Mouse (Mus musculus) small intestine, adult 2 months (tissue): Measurements from ENCODE around the gene Itga8. TPM values are rescaled to one million over a fixed set of nuclear protein-coding genes. Genes with fewer than 3 reads are reported as not detected.

Source experiments
- H3K27ac ChIP-seq: fragments of 200-500 bp; 2 replicates; pipeline ENCODE4 v1.5.1; 2012; ENCODE audit warnings: low read depth, low read length, control low read depth, inconsistent platforms; ENCODE audit not compliant: insufficient read depth
- H3K27me3 ChIP-seq: fragments of 200-500 bp; 2 replicates; pipeline ENCODE4 v1.6.1; 2012; ENCODE audit warnings: mild to moderate bottlenecking, moderate library complexity, low read length, inconsistent platforms; ENCODE audit not compliant: control insufficient read depth, insufficient read depth
- H3K36me3 ChIP-seq: fragments of 200-500 bp; 2 replicates; pipeline ENCODE4 v1.6.1; 2012; ENCODE audit warnings: mild to moderate bottlenecking, low read length, control low read depth, inconsistent platforms; ENCODE audit not compliant: control insufficient read depth, insufficient read depth
- H3K4me1 ChIP-seq: fragments of 200-500 bp; 2 replicates; pipeline ENCODE4 v1.6.1; 2012; ENCODE audit warnings: low read length, inconsistent platforms, mixed read lengths; ENCODE audit not compliant: control insufficient read depth, insufficient read depth, insufficient read length
- H3K4me3 ChIP-seq: fragments of 200-500 bp; 2 replicates; pipeline ENCODE4 v1.5.1; 2012; ENCODE audit warnings: low read depth, mild to moderate bottlenecking, control low read depth, inconsistent platforms, low read length, moderate library complexity
- CTCF ChIP-seq: fragments of 200-500 bp; IDR thresholded peaks from 2 replicates; pipeline ENCODE4 v1.5.1; 2012; ENCODE audit warnings: low read depth, mild to moderate bottlenecking, control low read depth, inconsistent platforms, low read length, moderate library complexity, mixed read lengths; ENCODE audit not compliant: insufficient replicate concordance, insufficient read length; ENCODE audit errors: extremely low read depth
- POLR2A ChIP-seq: fragments of 200-500 bp; IDR thresholded peaks from 2 replicates; pipeline ENCODE4 v1.6.1; 2012; ENCODE audit warnings: low read depth, mild to moderate bottlenecking, control low read depth, inconsistent platforms, low read length, moderate library complexity
- WGBS: fragments of 180-500 bp; shearing (Covaris S2); methylation state at CpG from one replicate; pipeline ENCODE4 v1.1.7; 2018; 5-methylcytosine and 5-hydroxymethylcytosine counted together
- polyA plus RNA-seq: library from polyadenylated mRNA; depleted of rRNA; stranded (reverse); fragments of >200 nt; gene quantifications from 2 replicates; pipeline ENCODE4 v1.2.3, GENCODE M21; 2012

Itga8 gene
- polyA plus RNA-seq, 1 experiment = 1.4 TPM

DNA sequence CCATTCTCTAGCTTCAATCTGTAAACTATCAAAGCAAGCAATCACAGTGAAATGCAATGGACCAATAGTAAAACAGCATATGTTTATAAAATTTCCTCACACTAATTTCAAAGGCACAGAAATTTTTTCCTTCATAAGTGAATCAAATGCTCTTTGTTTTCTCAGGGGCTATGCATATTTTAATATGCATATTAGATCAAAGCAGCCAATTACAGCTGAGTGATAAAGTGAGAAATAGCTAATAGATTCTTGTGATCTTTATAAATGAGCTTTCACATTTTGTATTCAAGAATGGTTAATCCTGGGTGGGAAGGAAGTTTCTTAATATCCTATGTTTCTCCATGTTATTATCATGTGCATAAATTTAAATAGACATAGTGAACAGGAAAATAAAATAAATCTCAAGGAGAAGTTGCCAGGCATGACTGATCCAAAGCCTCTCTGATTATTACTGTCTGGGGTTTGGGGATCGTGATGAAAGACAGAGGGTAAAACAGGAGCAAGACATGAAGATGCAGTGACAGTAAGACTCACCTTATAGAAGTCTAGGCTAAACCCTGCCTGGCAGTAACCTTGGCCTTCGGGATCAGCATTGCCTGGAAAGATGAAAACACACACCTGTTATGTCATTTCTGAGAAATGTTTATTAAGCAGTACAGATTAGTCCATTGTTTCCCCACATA, 44.9 kb downstream of the Itga8 start:
- Histone ChIP-seq H3K27ac (no peak overlapping the region), H3K27me3 (no peaks in the 10 kb centered on the region), H3K36me3 (no peaks in the 10 kb centered on the region), H3K4me1 (no peaks in the 10 kb centered on the region), H3K4me3 (no peak overlapping the region)
- no peak for TF ChIP-seq CTCF
- no peak for TF ChIP-seq POLR2A
- WGBS = 67% methylated on average over 2 of the region's 2 CpGs

DNA sequence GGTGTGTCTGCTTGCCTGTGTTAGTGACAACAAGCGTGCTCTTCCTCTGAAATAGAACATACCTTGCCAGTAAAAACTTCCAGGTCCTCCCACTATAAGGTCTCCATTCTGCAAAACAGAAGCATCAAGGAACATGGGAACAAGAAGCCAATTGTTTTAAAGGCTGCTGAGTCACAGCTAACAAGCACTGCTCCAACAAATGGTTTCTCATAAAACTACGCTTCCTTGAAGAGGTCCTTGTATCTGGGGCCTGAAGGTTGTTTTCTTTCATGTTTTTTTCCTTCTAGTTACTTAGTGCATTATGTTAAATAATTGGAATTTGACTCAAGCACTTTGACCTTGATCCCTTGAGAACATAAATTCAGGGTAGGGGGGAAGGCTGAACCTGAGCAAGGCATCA, 45.8 kb downstream of the Itga8 start:
- WGBS = 72% methylated on average over 2 of the region's 2 CpGs

DNA sequence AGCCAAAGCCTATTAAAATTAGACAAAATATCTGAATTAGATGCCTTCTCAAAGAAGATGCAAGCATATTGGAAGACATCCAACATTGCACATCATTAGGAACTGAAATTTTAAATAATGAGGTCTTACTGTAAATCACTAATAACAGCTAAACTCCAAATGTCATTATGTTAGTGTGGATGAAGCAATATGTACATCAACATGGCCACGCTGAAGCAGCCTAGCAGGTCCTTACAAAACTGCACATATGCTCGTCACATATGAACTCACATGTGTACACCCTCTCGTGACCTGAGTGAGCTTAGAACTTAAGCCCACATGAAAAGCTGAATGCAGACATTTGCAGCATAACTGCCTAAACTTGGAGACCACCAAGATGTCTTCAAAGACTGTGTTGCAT, 66.4 kb downstream of the Itga8 start:
- H3K4me1 ChIP-seq = no peaks in the 10 kb centered on the region
- 88% methylated on average over 3 of the region's 3 CpGs for WGBS
- H3K36me3 ChIP-seq = no peaks in the 10 kb centered on the region
- H3K27ac ChIP-seq = no peak overlapping the region
- no peak overlapping the region for H3K4me3 ChIP-seq
- no peak for TF ChIP-seq CTCF
- TF ChIP-seq POLR2A = no peak
- H3K27me3 ChIP-seq = no peaks in the 10 kb centered on the region

More for the DNA sequence above, 45.8 kb downstream of the Itga8 start:
- Histone ChIP-seq H3K27me3 (no peaks in the 10 kb centered on the region), H3K4me1 (no peaks in the 10 kb centered on the region), H3K27ac (no peak overlapping the region), H3K36me3 (no peaks in the 10 kb centered on the region), H3K4me3 (no peak overlapping the region)
- TF ChIP-seq CTCF (no peak), POLR2A (no peak)

DNA sequence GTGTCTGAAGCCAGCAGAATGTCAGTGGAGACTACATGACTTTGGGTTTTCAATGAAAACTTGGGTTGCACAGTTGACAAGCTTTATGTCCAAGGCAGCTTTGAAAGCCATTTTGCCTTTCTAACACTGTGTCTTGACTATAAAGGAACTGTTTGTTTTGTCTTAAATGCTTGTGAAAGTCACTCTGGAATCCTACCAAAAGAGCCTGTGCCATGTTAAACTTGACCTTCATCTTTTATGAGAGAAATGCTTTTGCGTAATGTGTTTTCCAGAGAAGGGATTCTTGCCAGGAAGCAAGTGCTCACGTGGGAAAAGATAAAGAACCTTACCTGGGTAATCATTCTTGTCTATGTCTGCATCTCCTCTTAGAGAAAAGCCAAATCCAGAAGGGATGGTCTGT, 72.0 kb downstream of the Itga8 start:
- Histone ChIP-seq H3K27me3 (no peaks in the 10 kb centered on the region), H3K4me3 (no peak overlapping the region), H3K4me1 (no peaks in the 10 kb centered on the region), H3K27ac (no peak overlapping the region), H3K36me3 (no peaks in the 10 kb centered on the region)
- WGBS = 62% methylated on average over 2 of the region's 2 CpGs
- TF ChIP-seq POLR2A (no peak), CTCF (no peak)

DNA sequence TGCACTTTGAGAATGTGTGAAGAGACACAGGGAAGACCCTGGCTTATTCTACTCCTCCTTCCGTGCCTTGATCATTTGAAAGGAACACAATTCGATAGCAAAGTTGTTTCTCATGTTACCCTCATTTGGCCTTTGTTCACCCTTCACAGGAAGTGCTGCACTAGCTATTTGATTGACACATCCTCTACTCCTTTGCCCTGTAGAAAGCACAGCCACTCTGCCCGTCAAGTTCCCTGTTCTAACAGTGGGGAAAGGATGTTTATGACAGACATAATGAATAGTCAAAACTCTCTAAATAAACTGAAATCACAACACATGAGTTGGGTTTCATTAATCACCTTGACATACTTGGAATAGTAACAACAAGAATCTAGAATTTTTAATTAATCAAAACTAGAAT, 73.4 kb downstream of the Itga8 start:
- Histone ChIP-seq H3K4me1 (no peaks in the 10 kb centered on the region), H3K4me3 (no peak overlapping the region), H3K27ac (no peak overlapping the region), H3K36me3 (no peaks in the 10 kb centered on the region), H3K27me3 (no peaks in the 10 kb centered on the region)
- TF ChIP-seq CTCF = no peak
- no peak for TF ChIP-seq POLR2A
- WGBS = 69% methylated on average over 3 of the region's 3 CpGs

DNA sequence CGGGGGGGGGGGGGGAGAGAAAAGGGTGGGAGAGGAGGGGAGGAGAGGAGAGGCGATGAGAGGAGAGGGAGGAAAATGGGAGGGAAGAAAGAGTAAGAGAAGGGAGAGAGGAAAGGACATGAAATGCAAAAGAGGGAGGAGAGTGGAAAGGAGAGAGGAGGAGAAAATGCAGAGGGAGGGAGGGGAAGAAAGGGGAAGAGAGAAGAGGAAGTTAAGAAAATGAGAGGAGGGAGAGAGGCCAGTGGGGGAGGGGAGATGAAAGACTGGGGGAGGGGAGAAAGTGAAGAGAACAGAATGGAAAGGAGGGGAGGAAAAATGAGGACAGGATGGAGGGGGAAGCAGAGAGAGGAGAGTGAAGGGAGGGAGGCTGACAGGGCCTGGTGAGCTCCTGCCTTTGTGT, 74.5 kb downstream of the Itga8 start:
- no peaks in the 10 kb centered on the region for H3K36me3 ChIP-seq
- WGBS = 45% methylated on average over 2 of the region's 2 CpGs
- TF ChIP-seq CTCF (no peak), POLR2A (no peak)
- no peak overlapping the region for H3K4me3 ChIP-seq
- no peak overlapping the region for H3K27ac ChIP-seq
- no peaks in the 10 kb centered on the region for H3K4me1 ChIP-seq
- H3K27me3 ChIP-seq = no peaks in the 10 kb centered on the region

DNA sequence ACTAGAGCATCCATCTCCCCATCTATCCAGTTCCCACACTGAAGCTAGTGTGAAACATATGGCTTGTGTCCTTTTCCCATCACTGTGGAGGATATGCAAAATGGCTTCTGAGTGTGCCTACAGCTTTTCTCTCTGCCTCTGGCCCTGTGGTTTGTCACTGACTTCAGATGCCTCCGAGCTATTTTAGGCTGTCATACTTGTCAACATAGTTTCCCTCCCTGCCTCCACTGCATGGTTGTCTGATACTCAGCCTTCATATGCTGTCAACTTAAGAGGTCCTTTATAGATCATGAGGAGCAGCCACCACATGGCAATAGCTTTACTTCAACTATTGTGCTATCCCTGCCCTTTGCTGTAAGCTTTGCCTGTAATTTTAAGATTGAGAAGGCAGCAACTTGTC, 75.4 kb downstream of the Itga8 start:
- H3K4me1 ChIP-seq = no peaks in the 10 kb centered on the region
- H3K27me3 ChIP-seq = no peaks in the 10 kb centered on the region
- TF ChIP-seq POLR2A (no peak), CTCF (no peak)
- no peaks in the 10 kb centered on the region for H3K36me3 ChIP-seq
- WGBS = 67% methylated on average over 1 of the region's 1 CpGs
- no peak overlapping the region for H3K27ac ChIP-seq
- H3K4me3 ChIP-seq = no peak overlapping the region
